Mouse (Mus musculus) Patski (cell line): ENCODE measurements around the gene Ihh. TPM values are rescaled to one million over a fixed set of nuclear protein-coding genes. Genes with fewer than 3 reads are reported as not detected.

Source experiments
- ATAC-seq: fragments of 100-300 bp; one replicate; pipeline ENCODE4 v1.8.0; 2021
- CTCF ChIA-PET: fragments of 350-600 bp; sonication (Branson Sonifier 250); formaldehyde crosslinking; loops from one replicate; lab custom pipeline; 2022; ENCODE audit warnings: inconsistent platforms; lab: Charles Lee
- POLR2A ChIA-PET: fragments of 350-600 bp; sonication (Branson Sonifier 250); formaldehyde crosslinking; loops from one replicate; lab custom pipeline; 2022; ENCODE audit warnings: antibody characterized with exemption, inconsistent platforms; lab: Charles Lee
- DNase-seq: peaks from one replicate; pipeline ENCODE4 v3.0.0-alpha.2; 2011; ENCODE audit warnings: low read depth, low spot score
- H3K27me3 ChIP-seq: fragments of 371-371 bp; one replicate; pipeline ENCODE4 v1.5.1; 2021
- CTCF ChIP-seq: fragments of 100-300 bp; IDR thresholded peaks from one replicate; pipeline ENCODE4 v1.5.1; 2021
- in situ Hi-C: fragments of 300-500 bp; cut with MboI; formaldehyde crosslinking; loops from 3 replicates; pipeline ENCODE4 v1.11.1; 2018; ENCODE audit warnings: low pct_unique_long_range_greater_than_20kb, mixed read lengths
- polyA plus RNA-seq: library from polyadenylated mRNA; unstranded; gene quantifications from one replicate; pipeline ENCODE4 v1.2.3, GENCODE M21; 2021

Ihh gene
- polyA plus RNA-seq, 1 experiment from 2014 or later, result 0.13 TPM

DNA sequence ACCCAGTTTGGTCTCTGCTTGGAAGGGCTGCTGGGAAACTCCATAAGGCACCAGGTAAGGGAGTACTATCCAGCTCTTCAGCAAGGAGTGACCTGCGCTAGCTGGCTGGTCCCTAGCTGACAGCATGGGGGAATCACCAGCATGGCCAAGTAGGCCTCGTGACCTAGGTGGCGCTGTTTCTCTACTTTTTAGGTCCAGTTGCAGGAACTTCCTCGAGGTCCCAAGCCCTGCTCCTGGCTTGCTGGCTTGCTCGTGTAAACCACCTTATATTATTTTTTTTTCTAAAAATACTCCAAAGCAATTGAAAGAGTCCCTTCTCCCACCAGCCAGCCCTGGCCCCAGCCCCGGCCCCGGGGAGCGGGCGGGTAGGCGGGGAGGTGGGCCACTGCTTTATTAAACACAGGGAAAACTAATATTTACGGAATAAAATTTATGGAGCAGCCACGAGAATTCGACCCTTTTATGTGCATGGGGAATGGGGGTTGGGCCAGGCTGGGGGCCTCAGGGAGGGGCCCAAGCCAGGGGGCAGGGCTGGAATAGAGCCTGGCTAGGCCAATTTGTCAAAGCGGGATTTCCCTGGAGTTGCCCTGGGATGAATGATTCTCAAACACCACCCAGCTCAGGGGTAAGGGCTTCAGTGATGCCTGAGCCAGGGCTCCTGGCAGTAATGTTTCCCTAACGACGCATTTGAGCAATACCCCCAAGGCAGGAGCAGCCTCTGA lies 13.2 kb upstream of the Ihh start:
- in situ Hi-C loops, result no loop called here

DNA sequence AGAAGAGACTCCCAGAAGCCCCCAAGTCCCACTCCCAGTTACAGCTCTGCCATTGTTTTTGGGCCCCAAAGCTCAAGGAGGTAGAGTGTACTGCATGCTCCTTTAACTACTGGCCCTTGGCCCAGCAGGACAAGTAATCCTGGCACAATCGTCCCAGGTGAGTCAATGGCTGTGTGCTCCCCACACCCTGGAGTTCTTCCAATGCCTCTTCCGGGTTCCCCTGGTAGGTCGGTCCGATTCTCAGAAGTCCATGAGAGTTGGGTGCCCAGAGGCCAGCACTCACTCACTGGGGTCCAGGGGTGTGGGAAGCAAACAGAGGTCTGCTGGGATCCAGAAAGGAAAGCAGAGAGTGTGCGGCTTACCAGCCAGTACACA lies 11.4 kb upstream of the Ihh start:
- ChIA-PET POLR2A (no interaction called here), CTCF (interaction anchor here (0.8 kb wide), 1 partner anchor 89 kb away, joined by 3 read pairs; no protein-coding TSS in a partner anchor)
- no peak for DNase-seq
- peaks cover 18% of the 10 kb centered on the region for H3K27me3 ChIP-seq
- ATAC-seq, result no peak
- no peak for TF ChIP-seq CTCF
- in situ Hi-C loops, result no loop called here

More for the DNA sequence above, 13.2 kb upstream of the Ihh start:
- TF ChIP-seq CTCF, result peak; percentile 91
- ATAC-seq, result peak; percentile 49
- ChIA-PET CTCF (interaction anchor here (0.8 to 2.2 kb wide), 12 partner anchors 9 to 287 kb away, joined by 3 to 7 read pairs (median 4); no protein-coding TSS in a partner anchor), POLR2A (no interaction called here)
- DNase-seq, result peak; percentile 33
- peaks cover 9% of the 10 kb centered on the region for H3K27me3 ChIP-seq

DNA sequence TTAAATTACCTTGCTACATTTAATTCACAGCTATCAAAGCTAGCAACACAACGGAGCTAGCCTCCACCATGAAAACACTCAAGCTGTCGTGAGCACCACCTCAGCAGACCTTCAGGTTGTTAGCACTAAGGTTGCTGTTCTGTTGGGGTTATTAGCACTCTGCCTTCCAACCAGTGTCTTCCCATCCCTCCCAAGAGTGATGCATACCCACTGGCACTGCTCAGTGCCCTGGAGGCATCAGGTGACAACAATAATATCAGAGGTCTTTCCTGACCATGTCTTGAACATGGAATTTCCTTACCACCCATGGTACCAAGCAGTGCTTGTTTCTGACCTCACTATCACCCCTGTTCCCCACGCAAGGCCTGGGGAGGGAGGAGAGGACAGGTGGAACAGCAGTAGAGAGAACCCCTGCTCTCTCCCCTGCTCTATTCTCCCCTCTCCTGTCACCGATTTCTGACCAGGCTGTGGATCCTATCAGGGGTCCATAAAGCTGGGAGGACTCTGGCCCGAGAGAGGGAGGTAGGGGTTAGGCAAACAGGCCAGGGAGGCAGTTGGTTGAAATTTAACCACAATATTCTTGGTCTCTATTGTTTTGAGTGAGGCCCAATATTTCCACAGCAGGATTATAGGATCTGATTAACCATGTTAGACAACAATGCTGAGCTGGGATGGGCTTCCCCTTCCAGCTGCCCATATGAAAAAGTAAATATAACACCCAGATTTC lies 10.8 kb upstream of the Ihh start:
- DNase-seq (no peak), ATAC-seq (no peak)
- in situ Hi-C loops, result no loop called here
- H3K27me3 ChIP-seq, result peaks cover 21% of the 10 kb centered on the region
- POLR2A ChIA-PET, result no interaction called here
- CTCF ChIA-PET, result interaction anchor here (0.8 kb wide), 1 partner anchor 89 kb away, joined by 3 read pairs; no protein-coding TSS in a partner anchor
- no peak for TF ChIP-seq CTCF

DNA sequence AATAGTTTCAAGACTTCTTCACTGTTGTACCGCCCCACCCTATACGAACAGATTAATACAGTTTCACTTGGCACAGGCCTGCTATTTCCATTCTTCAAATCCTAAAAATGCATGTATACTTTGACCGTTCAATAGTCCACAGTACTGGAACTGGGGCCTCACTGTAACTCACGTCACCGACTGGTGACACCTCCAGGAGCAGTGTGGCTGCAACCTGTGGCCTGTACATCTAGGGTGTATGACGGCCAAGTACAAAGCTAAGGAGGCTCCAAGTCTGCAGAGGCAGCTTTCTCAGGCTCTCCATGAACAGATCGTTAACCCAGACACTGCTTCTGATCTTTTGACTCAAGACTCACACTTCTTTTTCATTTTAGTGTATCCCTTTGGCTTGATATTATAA lies 10.2 kb upstream of the Ihh start:
- no peak for TF ChIP-seq CTCF
- H3K27me3 ChIP-seq, result peaks cover 24% of the 10 kb centered on the region
- DNase-seq, result no peak
- no peak for ATAC-seq
- POLR2A ChIA-PET, result no interaction called here
- in situ Hi-C loops, result no loop called here
- CTCF ChIA-PET, result no interaction called here

DNA sequence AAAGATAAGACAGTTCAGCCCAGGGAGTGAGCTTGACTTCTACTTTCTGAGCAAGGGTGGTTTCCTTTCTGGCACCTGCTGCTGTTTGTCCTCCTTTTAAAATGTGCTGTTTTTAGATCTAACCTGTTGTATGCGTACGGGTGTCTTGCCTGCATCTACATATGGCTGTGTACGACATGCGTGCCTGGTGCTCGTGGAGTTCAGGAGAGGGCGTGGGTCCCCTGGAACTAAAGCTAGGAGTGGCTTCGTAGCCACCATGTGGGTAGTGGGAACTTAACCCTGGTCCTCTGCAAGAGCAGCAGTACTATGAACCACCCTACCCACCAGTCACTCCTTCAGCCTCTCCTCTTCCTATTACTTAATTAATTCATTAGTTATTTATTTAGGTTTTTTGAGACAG lies 8.6 kb upstream of the Ihh start:
- no peak for DNase-seq
- H3K27me3 ChIP-seq, result peaks cover 28% of the 10 kb centered on the region
- in situ Hi-C loops, result no loop called here
- no peak for TF ChIP-seq CTCF
- no peak for ATAC-seq
- CTCF ChIA-PET, result interaction anchor here (1.6 kb wide), 1 partner anchor 82 kb away, joined by 3 read pairs; no protein-coding TSS in a partner anchor
- POLR2A ChIA-PET, result no interaction called here

DNA sequence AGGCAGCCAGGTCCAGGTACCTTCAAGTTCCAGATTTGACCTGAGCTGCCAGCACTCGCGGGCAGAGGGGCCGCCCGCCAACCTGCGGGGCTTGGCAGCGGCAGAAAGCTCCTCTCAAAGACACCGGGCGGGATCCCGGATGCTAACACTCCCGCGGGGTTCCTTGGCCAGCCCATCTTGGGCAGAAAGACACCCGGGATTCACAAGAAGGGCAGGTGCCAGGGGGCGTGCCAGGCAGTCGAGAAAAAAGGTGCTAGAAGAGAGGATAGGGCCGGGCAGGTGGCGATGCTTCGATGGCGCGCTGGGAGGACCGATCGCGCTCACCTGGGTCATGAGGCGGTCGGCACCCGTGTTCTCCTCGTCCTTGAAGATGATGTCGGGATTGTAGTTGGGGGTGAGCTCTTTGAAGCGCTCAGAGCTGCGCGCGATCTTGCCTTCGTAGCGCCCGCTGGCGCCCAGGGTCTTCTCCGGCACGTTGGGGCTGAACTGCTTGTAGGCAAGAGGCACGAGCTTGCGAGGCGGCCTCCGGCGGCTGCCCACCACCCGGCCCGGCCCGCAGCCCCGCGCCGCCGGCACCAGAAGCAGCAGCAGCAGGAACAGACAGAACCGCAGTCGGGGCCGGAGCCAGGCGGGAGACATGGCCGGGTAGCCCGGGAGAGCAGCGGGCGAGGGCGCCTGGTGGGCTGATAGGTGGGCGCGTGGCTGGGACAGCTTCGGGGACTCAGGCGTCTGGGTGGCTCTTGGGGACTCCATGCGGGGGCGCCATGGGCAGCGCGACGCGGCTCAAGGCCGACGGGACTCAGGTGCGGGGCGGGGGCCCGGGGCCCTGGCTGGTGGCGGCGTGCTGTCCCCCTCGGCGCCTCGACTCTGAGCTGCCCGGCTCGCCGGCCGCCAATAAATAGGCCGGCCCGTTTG lies 639 bp downstream of the Ihh start:
- ATAC-seq (no peak), DNase-seq (no peak)
- peaks cover 80% of the 10 kb centered on the region for H3K27me3 ChIP-seq
- ChIA-PET POLR2A (no interaction called here), CTCF (interaction anchor here (1.0 kb wide), 1 partner anchor 101 kb away, joined by 3 read pairs; no protein-coding TSS in a partner anchor)
- in situ Hi-C loops, result no loop called here
- TF ChIP-seq CTCF, result no peak

DNA sequence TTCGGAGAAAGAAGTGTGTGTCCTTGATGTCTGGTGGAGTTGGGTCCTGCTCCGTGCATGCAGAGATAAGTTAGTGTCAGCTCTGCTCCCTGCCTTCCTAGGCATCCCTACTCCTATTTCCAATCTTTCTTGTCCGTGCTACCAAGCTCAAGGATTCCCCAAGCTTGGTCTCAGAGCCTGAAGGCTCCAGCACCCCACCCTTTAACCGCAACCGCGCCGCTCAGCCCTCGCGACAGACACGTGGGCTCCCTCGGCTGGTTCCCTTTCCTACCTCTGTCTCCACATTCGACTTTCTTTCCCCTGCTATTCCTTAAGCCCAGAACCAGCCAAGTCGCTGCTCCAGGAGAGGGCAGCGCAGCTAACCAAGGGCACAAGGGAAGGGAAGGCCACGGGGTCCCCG lies 1.4 kb downstream of the Ihh start:
- in situ Hi-C loops, result no loop called here
- H3K27me3 ChIP-seq, result peaks cover 82% of the 10 kb centered on the region
- CTCF ChIA-PET, result interaction anchor here (0.9 to 1.7 kb wide), 3 partner anchors 23 to 102 kb away, joined by 3 read pairs; no protein-coding TSS in a partner anchor

DNA sequence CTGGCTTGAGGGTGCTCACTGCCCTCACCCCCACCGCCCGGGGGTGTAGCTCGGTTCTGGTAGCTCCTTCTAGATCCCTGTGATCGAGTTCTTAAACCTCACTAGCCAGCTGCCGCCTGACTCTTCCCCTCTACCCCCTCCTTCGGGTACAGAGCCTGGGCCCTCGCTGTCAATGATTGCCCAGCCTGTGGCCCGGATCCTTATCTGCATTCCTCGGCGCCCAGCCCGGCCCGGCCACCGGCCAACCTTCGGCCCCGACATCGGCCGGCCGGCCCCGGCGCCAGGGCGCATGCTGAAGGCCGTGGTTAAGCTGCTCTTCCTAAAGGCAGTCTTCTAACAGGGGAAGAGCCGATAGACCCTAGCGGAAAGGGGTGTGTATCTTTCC lies 1.8 kb downstream of the Ihh start:
- DNase-seq (no peak), ATAC-seq (peak; percentile 48)
- CTCF ChIA-PET, result interaction anchor here (0.9 to 1.7 kb wide), 5 partner anchors 13 to 304 kb away, joined by 3 to 6 read pairs (median 3); no protein-coding TSS in a partner anchor
- in situ Hi-C loops, result loop anchor here (5.0 to 10.0 kb wide), 2 partner anchors 68 to 315 kb away; partner anchors contain the start of gene Ptprn
- TF ChIP-seq CTCF, result no peak
- POLR2A ChIA-PET, result no interaction called here
- H3K27me3 ChIP-seq, result peaks cover 81% of the 10 kb centered on the region

More for the DNA sequence above, 1.4 kb downstream of the Ihh start:
- POLR2A ChIA-PET, result no interaction called here
- ATAC-seq (no peak), DNase-seq (no peak)
- no peak for TF ChIP-seq CTCF

DNA sequence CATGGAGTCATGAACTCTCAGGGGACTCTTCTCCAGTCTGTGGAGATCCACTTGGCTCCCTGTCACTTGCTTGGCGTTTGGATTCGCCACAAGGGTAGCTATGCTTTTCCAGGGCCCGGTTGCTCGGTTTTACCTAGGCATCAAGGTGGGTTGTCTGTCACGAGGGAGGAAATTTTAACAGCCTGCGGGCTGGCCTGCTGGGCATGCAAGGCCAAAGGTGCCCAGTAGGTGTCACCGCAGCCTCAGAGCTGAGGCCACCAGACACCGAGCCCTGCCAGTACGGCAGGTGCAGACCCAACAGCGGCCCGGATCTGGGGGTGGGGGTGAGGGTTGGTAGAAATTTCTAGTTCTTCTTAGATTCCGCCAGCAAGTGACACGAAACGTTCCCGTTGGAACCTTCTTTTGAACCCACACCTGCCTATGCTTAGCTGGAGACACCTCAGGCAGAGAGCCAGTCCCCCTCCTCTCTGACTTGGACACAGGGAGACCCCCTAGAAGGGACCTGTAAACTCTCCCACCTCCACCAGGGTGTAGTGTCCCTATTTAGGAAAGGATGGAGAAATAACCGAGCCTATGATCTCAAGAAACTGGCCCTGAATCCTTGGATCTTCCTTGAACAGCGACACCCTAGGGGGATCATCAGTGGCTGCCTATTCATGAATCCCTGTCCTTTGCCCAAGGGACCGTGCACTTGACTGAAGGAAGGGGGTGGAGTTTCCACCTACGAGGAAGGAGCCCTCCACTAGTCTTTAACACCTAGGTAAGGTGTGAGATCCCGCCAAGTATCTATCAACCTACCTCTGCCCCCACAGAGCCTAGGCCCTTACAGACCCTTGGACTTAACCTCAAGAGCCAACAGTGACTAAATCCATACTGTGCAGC lies 2.4 kb downstream of the Ihh start:
- DNase-seq (no peak), ATAC-seq (no peak)
- ChIA-PET POLR2A (no interaction called here), CTCF (interaction anchor here (0.8 to 1.7 kb wide), 8 partner anchors 12 to 305 kb away, joined by 3 to 6 read pairs (median 3); no protein-coding TSS in a partner anchor)
- no peak for TF ChIP-seq CTCF
- in situ Hi-C loops, result loop anchor here (5.0 to 10.0 kb wide), 2 partner anchors 68 to 316 kb away; partner anchors contain the start of gene Ptprn
- peaks cover 83% of the 10 kb centered on the region for H3K27me3 ChIP-seq
